Mouse (Mus musculus) lung, embryonic 14.5 days (tissue): Measurements from ENCODE around the gene Herpud1. TPM values are rescaled to one million over a fixed set of nuclear protein-coding genes. Genes with fewer than 3 reads are reported as not detected.
"Not testable (repeated sequence)": the region's sequence is repeated elsewhere in the genome, so short reads cannot be mapped to it uniquely, and the experiment has no call there.

ENCODE experiments used
- ATAC-seq: fragments of 200-750 bp; cut with Nextera tagmentation; 2 replicates; pipeline ENCODE4 v1.8.0; 2017; ENCODE audit warnings: mild to moderate bottlenecking, moderate TSS enrichment, moderate library complexity; ENCODE audit not compliant: insufficient read depth
- DNase-seq: peaks from one replicate; pipeline ENCODE4 v3.0.0-alpha.2; 2015
- H3K27ac ChIP-seq: fragments of 300-500 bp; sonication (generic); 2 replicates; pipeline ENCODE4 v1.5.1; 2014; ENCODE audit warnings: low read depth, mild to moderate bottlenecking, moderate library complexity
- H3K27me3 ChIP-seq: fragments of 300-500 bp; sonication (generic); 2 replicates; pipeline ENCODE4 v1.6.1; 2014; ENCODE audit warnings: low read length, control low read depth; ENCODE audit not compliant: insufficient read depth
- H3K36me3 ChIP-seq: fragments of 300-500 bp; sonication (generic); 2 replicates; pipeline ENCODE4 v1.6.1; 2014; ENCODE audit warnings: control low read depth; ENCODE audit not compliant: insufficient read depth
- H3K4me1 ChIP-seq: fragments of 300-500 bp; sonication (generic); 2 replicates; pipeline ENCODE4 v1.6.1; 2014; ENCODE audit warnings: antibody characterized with exemption, control low read depth; ENCODE audit not compliant: insufficient read depth
- H3K4me2 ChIP-seq: fragments of 300-500 bp; sonication (generic); 2 replicates; pipeline ENCODE4 v1.6.1; 2014; ENCODE audit warnings: mild to moderate bottlenecking
- H3K4me3 ChIP-seq: fragments of 300-500 bp; sonication (generic); 2 replicates; pipeline ENCODE4 v1.5.1; 2014; ENCODE audit warnings: low read depth, low read length
- H3K9ac ChIP-seq: fragments of 300-500 bp; sonication (generic); 2 replicates; pipeline ENCODE4 v1.6.1; 2014
- H3K9me3 ChIP-seq: fragments of 300-500 bp; sonication (generic); 2 replicates; pipeline ENCODE4 v1.6.1; 2016; ENCODE audit warnings: low read depth, low read length, control low read depth
- CTCF ChIP-seq: IDR thresholded peaks from 2 replicates; pipeline ENCODE4 v1.5.1; 2016; ENCODE audit warnings: antibody characterized with exemption, low read depth
- WGBS: fragments of 180-500 bp; shearing (Covaris S2); extraction: QIAGEN DNeasy Blood & Tissue Kit; methylation state at CpG from one replicate; pipeline ENCODE4 v1.1.7; 2014; 5-methylcytosine and 5-hydroxymethylcytosine counted together
- polyA plus RNA-seq: library from polyadenylated mRNA; unstranded; fragments of >200 nt; fragmentation: Nextera tagmentation; extraction: Ambion mirVana; gene quantifications from 2 replicates; pipeline ENCODE4 v1.2.1, GENCODE M21; 2014

The Herpud1 gene
- polyA plus RNA-seq, 1 experiment from 2014 or later = 97.9 TPM

- H3K9ac ChIP-seq = no peak overlapping the region
- H3K4me3 ChIP-seq = no peak overlapping the region
- H3K27me3 ChIP-seq = no peaks in the 10 kb centered on the region
- H3K4me1 ChIP-seq = no peaks in the 10 kb centered on the region
- peak; percentile 64 for TF ChIP-seq CTCF
- no peak overlapping the region for H3K4me2 ChIP-seq
- H3K36me3 ChIP-seq = peaks cover 80% of the 10 kb centered on the region
- WGBS = 81% methylated on average over 12 of the region's 12 CpGs
- H3K9me3 ChIP-seq = no peaks in the 10 kb centered on the region
- ATAC-seq (no peak), DNase-seq (peak; percentile 71)
- no peak overlapping the region for H3K27ac ChIP-seq
These were observed 5.9 kb downstream of the Herpud1 start for GRCm38 (mm10) chr8:94392147-94392546.

DNA sequence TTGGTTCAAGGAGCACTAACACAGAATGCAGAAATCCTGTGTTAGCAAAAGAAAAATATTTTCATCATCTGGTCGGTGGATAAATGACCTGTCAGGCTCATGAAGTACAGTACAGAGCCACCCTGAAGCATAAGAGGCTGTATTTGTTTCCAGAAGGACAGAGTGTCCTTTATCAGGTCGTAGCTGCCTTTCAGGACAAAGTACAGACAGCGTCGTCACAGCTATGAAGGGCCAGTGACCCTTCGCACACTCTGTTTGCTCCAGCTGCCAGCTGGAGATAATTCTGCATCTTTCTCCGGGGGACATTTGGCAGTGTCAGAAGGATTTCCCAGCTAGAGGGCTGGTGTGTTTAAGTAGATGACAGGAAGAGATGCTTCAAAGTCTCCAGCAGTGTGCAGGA lies 6.4 kb downstream of the Herpud1 start:
- Histone ChIP-seq H3K4me2 (no peak overlapping the region), H3K9me3 (no peaks in the 10 kb centered on the region), H3K4me3 (no peak overlapping the region), H3K36me3 (peaks cover 81% of the 10 kb centered on the region), H3K27me3 (no peaks in the 10 kb centered on the region), H3K27ac (no peak overlapping the region), H3K9ac (no peak overlapping the region), H3K4me1 (no peaks in the 10 kb centered on the region)
- TF ChIP-seq CTCF = no peak
- DNase-seq = no peak
- ATAC-seq = no peak
- 52% methylated on average over 6 of the region's 6 CpGs for WGBS

DNA sequence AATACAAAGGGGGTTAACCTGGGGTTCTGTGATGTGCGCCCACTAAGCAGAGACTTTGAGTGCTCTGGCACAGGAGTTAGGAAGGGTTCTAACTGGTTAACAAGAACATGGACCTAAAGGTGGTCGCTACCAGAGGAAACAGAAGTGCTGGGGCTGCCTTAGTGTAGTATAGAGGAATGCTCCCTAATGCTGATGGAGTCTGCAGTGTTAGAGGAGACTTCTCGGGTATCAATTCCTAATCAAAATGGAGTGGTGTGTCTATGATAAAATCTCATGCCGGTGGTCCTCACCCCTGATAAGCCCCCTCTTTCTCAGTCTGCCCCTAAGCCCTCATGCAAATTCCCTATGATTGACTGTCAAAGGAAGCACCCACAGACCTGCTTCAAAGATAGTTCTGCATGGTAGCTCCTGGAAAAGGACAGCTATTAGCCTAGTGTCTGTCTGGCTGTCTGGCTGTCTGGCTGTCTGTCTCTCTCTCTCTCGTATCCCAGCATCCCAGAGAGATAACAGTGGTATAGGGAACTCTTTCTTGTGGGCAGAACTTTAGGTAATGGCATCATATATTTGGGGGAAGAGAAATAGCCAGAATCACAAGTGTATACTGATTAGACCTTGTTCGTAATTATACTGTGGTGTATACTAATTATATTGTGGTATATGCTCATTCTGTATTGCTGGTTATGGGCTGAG lies 9.8 kb downstream of the Herpud1 start:
- Histone ChIP-seq H3K27ac (no peak overlapping the region), H3K27me3 (no peaks in the 10 kb centered on the region), H3K36me3 (peaks cover 61% of the 10 kb centered on the region), H3K4me2 (no peak overlapping the region), H3K4me1 (no peaks in the 10 kb centered on the region), H3K4me3 (no peak overlapping the region), H3K9me3 (no peaks in the 10 kb centered on the region), H3K9ac (no peak overlapping the region)
- ATAC-seq (no peak), DNase-seq (no peak)
- no peak for TF ChIP-seq CTCF
- WGBS = 82% methylated on average over 6 of the region's 6 CpGs

- ATAC-seq (peak; percentile 75; the same call in 1 of the 2 replicates), DNase-seq (peak; percentile 86)
- Histone ChIP-seq H3K4me3 (no peak overlapping the region), H3K9ac (no peak overlapping the region), H3K36me3 (peaks cover 50% of the 10 kb centered on the region), H3K27me3 (no peaks in the 10 kb centered on the region), H3K4me2 (no peak overlapping the region), H3K4me1 (no peaks in the 10 kb centered on the region), H3K27ac (no peak overlapping the region), H3K9me3 (no peaks in the 10 kb centered on the region)
- WGBS = 50% methylated on average over 11 of the region's 11 CpGs
- TF ChIP-seq CTCF = peak; percentile 82
These were observed 10.9 kb downstream of the Herpud1 start for GRCm38 (mm10) chr8:94396964-94397657.

DNA sequence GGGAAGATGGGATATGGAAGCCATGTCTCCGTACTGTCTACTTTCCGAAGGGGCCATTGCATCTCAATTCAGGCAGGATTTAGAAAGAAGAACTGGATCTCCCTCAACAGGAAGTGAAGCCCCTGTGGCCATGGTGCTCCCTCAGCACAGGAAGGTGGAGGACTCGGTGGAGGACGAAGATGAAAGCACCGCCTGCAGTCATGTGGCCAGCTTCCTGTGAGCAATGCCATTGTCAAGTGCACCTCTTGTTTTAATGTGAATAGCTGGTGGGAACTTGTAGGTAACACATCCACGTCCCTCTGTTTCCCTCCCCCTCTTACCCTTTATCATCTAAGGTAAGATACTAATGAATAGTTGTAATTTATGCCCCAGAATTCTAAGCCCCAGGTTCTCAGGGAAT lies 12.3 kb downstream of the Herpud1 start:
- Histone ChIP-seq H3K4me2 (no peak overlapping the region), H3K36me3 (peaks cover 36% of the 10 kb centered on the region), H3K4me3 (no peak overlapping the region), H3K9me3 (no peaks in the 10 kb centered on the region), H3K27ac (no peak overlapping the region), H3K4me1 (no peaks in the 10 kb centered on the region), H3K27me3 (no peaks in the 10 kb centered on the region), H3K9ac (no peak overlapping the region)
- WGBS = 69% methylated on average over 6 of the region's 6 CpGs
- DNase-seq (no peak), ATAC-seq (no peak)
- no peak for TF ChIP-seq CTCF

DNA sequence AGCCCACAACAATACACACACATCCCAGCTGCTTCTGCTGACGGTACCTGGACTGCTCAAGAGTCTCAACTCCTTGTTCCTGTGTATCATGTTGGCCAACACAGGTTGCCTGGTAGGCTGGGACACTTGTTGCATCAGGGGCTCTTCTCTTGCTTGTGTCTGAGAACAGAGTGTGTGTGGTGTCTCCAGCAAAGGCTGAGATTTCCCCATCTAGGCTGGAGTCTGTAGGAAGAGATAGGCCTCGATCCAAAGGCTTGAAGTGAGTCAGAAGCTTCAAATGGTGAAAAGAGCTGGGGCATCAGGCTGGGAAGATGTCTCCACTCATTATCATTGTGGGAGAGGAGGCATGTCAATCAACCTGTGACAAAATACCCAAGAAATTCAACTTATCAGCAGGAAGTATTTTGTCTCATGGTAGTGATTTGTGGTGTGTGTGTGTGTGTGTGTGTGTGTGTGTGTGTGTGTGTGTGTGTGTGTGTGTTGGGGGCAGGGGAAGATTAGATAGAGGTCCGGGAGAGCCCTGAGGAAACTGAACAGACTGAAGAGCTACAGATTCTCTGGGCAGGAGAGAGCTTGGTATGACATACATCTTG lies 13.2 kb downstream of the Herpud1 start:
- no peaks in the 10 kb centered on the region for H3K9me3 ChIP-seq
- H3K36me3 ChIP-seq = peaks cover 27% of the 10 kb centered on the region
- no peak overlapping the region for H3K4me3 ChIP-seq
- WGBS = 78% methylated on average over 3 of the region's 3 CpGs
- H3K4me2 ChIP-seq = no peak overlapping the region
- no peak overlapping the region for H3K27ac ChIP-seq
- H3K9ac ChIP-seq = no peak overlapping the region
- H3K4me1 ChIP-seq = no peaks in the 10 kb centered on the region
- ATAC-seq (no peak), DNase-seq (no peak)
- no peak for TF ChIP-seq CTCF
- no peaks in the 10 kb centered on the region for H3K27me3 ChIP-seq

DNA sequence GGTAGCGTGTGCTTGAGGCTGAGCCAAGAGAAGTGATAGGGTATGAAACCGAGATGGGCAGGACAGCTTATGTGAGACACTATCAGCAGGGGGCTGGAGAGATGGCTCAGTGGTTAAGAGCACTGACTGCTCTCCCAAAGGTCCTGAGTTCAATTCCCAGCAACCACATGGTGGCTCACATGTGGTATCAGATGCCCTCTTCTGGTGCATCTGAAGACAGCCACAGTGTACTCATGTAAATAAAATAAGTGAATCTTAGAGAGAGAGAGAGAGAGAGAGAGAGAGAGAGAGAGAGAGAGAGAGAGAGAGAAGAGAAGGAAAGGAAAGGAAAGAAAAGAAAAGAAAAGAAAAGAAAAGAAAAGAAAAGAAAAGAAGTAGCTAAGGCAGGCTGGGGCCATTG lies 13.7 kb downstream of the Herpud1 start:
- H3K9me3 ChIP-seq, H3K4me1 ChIP-seq, DNase-seq, ATAC-seq, H3K9ac ChIP-seq, H3K27me3 ChIP-seq, H3K27ac ChIP-seq, H3K4me3 ChIP-seq, H3K4me2 ChIP-seq: not testable (repeated sequence)
- peaks cover 22% of the 10 kb centered on the region for H3K36me3 ChIP-seq
- WGBS = 70% methylated on average over 2 of the region's 2 CpGs
